Mouse (Mus musculus) layer of hippocampus, adult 8-10 months (tissue): ENCODE measurements around the gene Gm13089. TPM values are rescaled to one million over a fixed set of nuclear protein-coding genes. Genes with fewer than 3 reads are reported as not detected.
"Not testable (repeated sequence)": the region's sequence is repeated elsewhere in the genome, so short reads cannot be mapped to it uniquely, and the experiment has no call there.

ENCODE experiments used
- DNase-seq, 2 experiments: peaks; one replicate each; pipeline ENCODE4 v3.0.0; 2022; ENCODE audit warnings: low spot score in 2 of 2
- total RNA-seq, 4 experiments: library from RNA; stranded (reverse); gene quantifications; 2 replicates each; pipeline ENCODE4 v1.2.4; 2022

The Gm13089 gene
- total RNA-seq, result not detected

- DNase-seq, result no peak
Observed at GRCm38 (mm10) chr4:143702611-143703010, at the start of gene Gm13089. Gene Gm13089, minus strand, starts transcription at chr4:143702711.

DNA sequence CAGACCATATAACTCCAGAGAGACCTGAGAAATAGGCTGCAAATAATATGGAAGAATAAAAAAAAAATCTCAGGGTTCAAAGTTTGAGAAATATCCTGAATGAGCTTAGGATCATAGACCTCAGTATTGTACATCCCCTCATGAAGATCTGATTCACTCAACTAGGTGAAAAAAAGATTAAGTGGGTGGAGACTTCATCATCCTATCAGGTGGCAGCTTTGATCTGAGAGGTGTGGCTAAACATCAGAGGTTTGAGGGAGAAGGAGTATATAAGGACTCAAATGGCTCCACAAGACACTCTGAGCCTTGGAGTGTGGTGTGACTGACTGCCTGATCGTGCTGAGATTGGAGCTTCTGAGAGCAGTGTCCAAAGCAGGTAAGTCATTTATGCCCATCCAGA is 16.6 kb upstream of the Gm13089 start, which contains the start of gene Gm13078:
TSS of gene Gm13078 (plus strand) at position 301 of the 400 bp plus-strand sequence.
- DNase-seq, result no peak

DNA sequence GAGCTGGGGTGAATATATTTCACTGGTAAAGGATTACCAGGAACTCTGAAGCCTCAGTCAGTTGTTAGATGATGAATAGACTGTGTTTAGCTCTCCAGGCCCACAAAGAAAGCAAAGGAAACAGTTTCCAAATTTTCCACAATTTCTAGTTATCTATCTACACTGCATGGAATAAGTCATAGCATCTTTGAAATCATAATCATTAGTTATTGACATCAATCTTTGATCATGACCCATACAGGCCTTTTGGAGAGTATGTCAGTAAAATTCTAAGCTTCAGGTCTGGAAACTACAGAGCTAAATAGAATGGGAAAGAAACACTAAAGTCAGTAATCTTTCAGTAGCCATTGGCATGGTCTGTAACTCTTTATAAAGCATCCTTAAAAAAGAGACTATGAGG is 45.4 kb downstream of the Gm13089 start, which contains the start of gene Gm13088:
TSS of gene Gm13088 (minus strand) at position 101 of the 400 bp plus-strand sequence.
- DNase-seq, result not testable (repeated sequence)

Other genes with a start within 250 kb of the Gm13089 start
- not detected for gene Gm13043, start 191.4 kb downstream of the Gm13089 start, total RNA-seq
- gene Gm13040, start 166.8 kb downstream of the Gm13089 start, total RNA-seq, result not detected
- gene BC080695, start 151.0 kb downstream of the Gm13089 start, total RNA-seq, result not detected
- not detected for gene Gm13057, start 151.0 kb downstream of the Gm13089 start, total RNA-seq
- not detected for gene Gm13083, start 87.7 kb downstream of the Gm13089 start, total RNA-seq
- not detected for gene Gm13088, start 45.5 kb downstream of the Gm13089 start, total RNA-seq
- gene Gm13078, start 16.7 kb upstream of the Gm13089 start, total RNA-seq, result not detected
- not detected for gene Gm13023, start 86.6 kb upstream of the Gm13089 start, total RNA-seq
- not detected for gene Gm13084, start 113.4 kb upstream of the Gm13089 start, total RNA-seq
- gene Gm13103, start 143.8 kb upstream of the Gm13089 start, total RNA-seq, result not detected
- not detected for gene Pramef6, start 197.7 kb upstream of the Gm13089 start, total RNA-seq
- gene Pramef25, start 248.3 kb upstream of the Gm13089 start, total RNA-seq, result not detected